ENCODE assay signal across 8 mouse cellular contexts in the genomic region with DNA sequence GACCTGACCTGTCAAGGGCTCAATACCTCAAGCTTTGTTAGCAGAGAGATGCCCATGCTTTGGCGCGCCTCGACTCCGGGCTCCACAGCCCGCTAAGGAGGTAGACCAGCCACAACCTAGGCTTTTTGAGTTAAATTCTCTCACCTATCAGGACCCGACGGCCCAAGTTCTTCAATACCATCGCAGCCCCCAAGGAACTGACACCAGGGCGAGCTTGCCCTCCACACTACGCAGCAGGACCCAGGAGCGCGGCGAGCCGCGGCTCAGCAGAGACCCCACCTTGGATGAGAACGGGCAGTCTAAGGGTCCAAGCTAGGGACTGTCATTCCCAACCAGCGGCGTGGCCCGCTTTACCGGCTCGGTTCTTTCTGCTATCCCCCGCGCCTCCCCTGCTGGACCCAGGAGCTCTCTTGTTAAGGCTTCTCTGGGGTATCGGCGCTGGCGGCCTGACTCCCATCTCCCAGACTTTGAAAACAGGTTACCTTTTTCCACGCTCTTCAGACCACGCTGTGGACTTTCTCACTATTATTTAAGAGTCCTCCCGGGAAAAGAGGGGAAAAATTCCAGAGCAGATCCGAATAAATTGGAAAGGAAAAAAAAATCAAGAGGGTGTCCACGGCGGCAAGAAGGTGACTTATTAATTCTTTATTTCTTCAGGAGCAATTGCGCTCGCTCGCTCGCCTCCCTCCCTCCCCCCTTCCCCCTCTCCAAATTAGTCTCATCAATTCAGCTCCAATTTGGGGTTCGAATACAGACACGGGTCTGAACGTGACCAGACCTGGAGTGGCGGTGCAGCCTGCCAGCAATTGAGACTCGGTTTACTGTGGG. TPM values are rescaled to one million over a fixed set of nuclear protein-coding genes. Genes with fewer than 3 reads are reported as not detected.
DNase-seq lines count a peak whose midpoint lies in the region; ATAC-seq and TF ChIP-seq lines count a peak whose summit lies in the region.

A gene (minus strand): TSS at position 650 of the 828 bp plus-strand sequence.

- peaks cover 0 to 4% of the 10 kb centered on the region in 2 experiments; a peak in 2 of 4 replicates for H3K4me1 ChIP-seq in ES-E14 (ENCODE audit: control insufficient read depth in 2 of 2, insufficient read depth in 2 of 2, low read length in 2 of 2, poor library complexity in 1 of 2)
- no peaks in the 10 kb centered on the region for H3K4me1 ChIP-seq in embryonic fibroblast, embryonic 13.5 days (ENCODE audit: control insufficient read depth, insufficient read depth, low read length)
- H3K4me1 ChIP-seq in liver, embryonic 13.5 days (replicated peaks), result peaks cover 43% of the 10 kb centered on the region
- H3K4me1 ChIP-seq in neural tube, embryonic 11.5 days (ENCODE audit: control insufficient read depth, insufficient read depth, low read length), result peaks cover 22% of the 10 kb centered on the region

- H3K27me3 ChIP-seq in liver, embryonic 13.5 days, result peaks cover 98% of the 10 kb centered on the region
- H3K27me3 ChIP-seq in neural tube, embryonic 11.5 days (ENCODE audit: control insufficient read depth, insufficient read depth, low read length), result peaks cover 58% of the 10 kb centered on the region

- H3K9ac ChIP-seq in ES-E14 (ENCODE audit: insufficient read depth, low read depth, low read length, poor library complexity, severe bottlenecking), result no peak within 1 kb of the TSS
- H3K9ac ChIP-seq in liver, embryonic 13.5 days, result peak within 1 kb of the TSS; percentile 68
- peak within 1 kb of the TSS; percentile 59 for H3K9ac ChIP-seq in neural tube, embryonic 11.5 days (ENCODE audit: low read length)

- H3K9me3 ChIP-seq in ES-E14 (ENCODE audit: control insufficient read depth, insufficient read depth, low read depth, low read length), result no peaks in the 10 kb centered on the region
- no peaks in the 10 kb centered on the region for H3K9me3 ChIP-seq in liver, embryonic 13.5 days (replicated peaks)
- no peaks in the 10 kb centered on the region for H3K9me3 ChIP-seq in neural tube, embryonic 11.5 days (ENCODE audit: control insufficient read depth, low read length)

- TF ChIP-seq CTCF in embryonic fibroblast, embryonic 13.5 days (IDR thresholded peaks at IDR 0.05; ENCODE audit: borderline replicate concordance, insufficient read depth, low read length), result no peak

- no peak for ATAC-seq in liver, embryonic 13.5 days (ENCODE audit: low read depth)
- ATAC-seq in neural tube, embryonic 11.5 days (ENCODE audit: insufficient read depth, low FRiP score, low TSS enrichment), result no peak

- in situ Hi-C loops in ES-E14 (cut with MboI; ENCODE audit: low sequenced_read_pairs in 2 of 2, unreplicated experiment in 2 of 2), result loop anchor here (25.0 kb wide), 2 partner anchors 630 to 1945 kb away; a partner anchor contains a TSS

- no peak within 1 kb of the TSS for H3K27ac ChIP-seq in ES-E14 (ENCODE audit: insufficient read depth, low read depth, low read length, poor library complexity, severe bottlenecking)
- no peak within 1 kb of the TSS for H3K27ac ChIP-seq in embryonic fibroblast, embryonic 13.5 days (ENCODE audit: insufficient read depth, low read length)
- H3K27ac ChIP-seq in liver, embryonic 13.5 days, result 0 out of 2 replicates have a peak within 1 kb of the TSS, but pooled peaks have one; percentile 29
- H3K27ac ChIP-seq in neural tube, embryonic 11.5 days (ENCODE audit: low read depth, low read length), result peak within 1 kb of the TSS; percentile 76; the same call in 1 of the 2 replicates

- no peaks in the 10 kb centered on the region for H3K36me3 ChIP-seq in ES-E14 (ENCODE audit: control insufficient read depth, insufficient read depth, low read length, poor library complexity, severe bottlenecking)
- H3K36me3 ChIP-seq in liver, embryonic 13.5 days, result no peaks in the 10 kb centered on the region
- no peaks in the 10 kb centered on the region for H3K36me3 ChIP-seq in neural tube, embryonic 11.5 days (ENCODE audit: control insufficient read depth, insufficient read depth, low read length)

- no peak for TF ChIP-seq POLR2A in embryonic fibroblast, embryonic 13.5 days (IDR thresholded peaks at IDR 0.05; ENCODE audit: low read depth, low read length)

- DNase-seq in A20 (ENCODE audit: low read depth, low spot score) (peak; percentile 35), ES-E14 (ENCODE audit: low read depth, low spot score) (no peak)
- DNase-seq in heart, postnatal 4 days, result peak; percentile 27
- DNase-seq in liver, embryonic 13.5 days, result no peak
- DNase-seq in neural tube, embryonic 11.5 days (ENCODE audit: low spot score), result peak; percentile 56
- DNase-seq in c-Kit-positive CD71-positive TER-119-positive erythroid progenitor cells, embryonic 14.5 days (ENCODE audit: low spot score), result no peak
- DNase-seq in urinary bladder, adult 2 months (ENCODE audit: low spot score), result no peak

- H3K4me3 ChIP-seq in ES-E14 (ENCODE audit: insufficient read depth in 1 of 2, low read depth in 1 of 2, low read length in 2 of 2, poor library complexity in 1 of 2, severe bottlenecking in 1 of 2), result peak within 1 kb of the TSS; percentile 25 to 39; a peak in 2 of 4 replicates
- H3K4me3 ChIP-seq in embryonic fibroblast, embryonic 13.5 days (ENCODE audit: insufficient read depth, low read length), result peak within 1 kb of the TSS; percentile 59
- H3K4me3 ChIP-seq in liver, embryonic 13.5 days (replicated peaks), result peak within 1 kb of the TSS; percentile 61
- H3K4me3 ChIP-seq in neural tube, embryonic 11.5 days (ENCODE audit: low read depth, low read length), result peak within 1 kb of the TSS; percentile 65

- H3K4me2 ChIP-seq in liver, embryonic 13.5 days, result peak within 1 kb of the TSS; percentile 79
- peak within 1 kb of the TSS; percentile 90 for H3K4me2 ChIP-seq in neural tube, embryonic 11.5 days (ENCODE audit: low read depth)

- under 1% methylated on average over 41 of the region's 41 CpGs for WGBS in liver, embryonic 13.5 days (ENCODE audit: insufficient replicate concordance)
- WGBS in neural tube, embryonic 11.5 days, result under 1% methylated on average over 41 of the region's 41 CpGs

TF ChIP-seq in ES-E14, 5 proteins besides CTCF, POLR2A, EP300 and RAD21:
- no peak for TF ChIP-seq HCFC1 (IDR thresholded peaks at IDR 0.05; ENCODE audit: borderline replicate concordance, insufficient read depth, low read length)
- no peak for TF ChIP-seq ZC3H11A (IDR thresholded peaks at IDR 0.05; ENCODE audit: borderline replicate concordance, low read depth, low read length)
- TF ChIP-seq CHD2 (IDR thresholded peaks at IDR 0.05; ENCODE audit: low read depth, low read length), result no peak
- TF ChIP-seq MAFK (IDR thresholded peaks at IDR 0.05; ENCODE audit: insufficient read depth, low read depth, low read length), result no peak
- no peak for TF ChIP-seq ZNF384 (IDR thresholded peaks at IDR 0.05; ENCODE audit: low read depth, low read length)
TF ChIP-seq in ES-E14: peak in this region for 0.

RNA-seq across cellular contexts. Expression of the gene that starts here (rescaled TPM):
- 0.16 and 0.40 TPM in 2 replicates for total RNA-seq in ES-E14 (2012; rRNA removed)
- 5.0 and 6.8 TPM in 2 replicates for polyA plus RNA-seq in embryonic fibroblast, embryonic 13.5 days (2011; ENCODE audit: insufficient read length, low read depth, missing spikeins)
- 10 to 100 TPM; 38.9 to 41.1 TPM for total RNA-seq in heart, postnatal 4 days (2021)
- polyA plus RNA-seq in liver, embryonic 13.5 days (2015; fragmentation: Nextera tagmentation; extraction: Ambion mirVana), result 9.1 and 13.2 TPM in 2 replicates
- 22.8 and 24.4 TPM in 2 replicates for polyA plus RNA-seq in neural tube, embryonic 11.5 days (2014; fragmentation: Nextera tagmentation; extraction: Ambion mirVana)
- 6.0 and 7.6 TPM in 2 replicates for polyA plus RNA-seq in urinary bladder, adult 2 months (2012; rRNA removed)

Comparison
In these comparisons a context has a peak if more than half of its experiments do, and no peak if none do; other contexts are left out.
1. RNA of the gene that starts here (total RNA-seq): 38.9 to 41.1 TPM in heart, postnatal 4 days; 0.16 to 0.40 TPM in ES-E14; every median in the first group is over 10 times any median in the second.
2. DNase-seq: peak in A20 (single experiment), heart, postnatal 4 days (single experiment) and neural tube, embryonic 11.5 days (single experiment); none in ES-E14 (single experiment), liver, embryonic 13.5 days (single experiment), c-Kit-positive CD71-positive TER-119-positive erythroid progenitor cells, embryonic 14.5 days (single experiment) and urinary bladder, adult 2 months (single experiment).
3. H3K27ac ChIP-seq: peak in liver, embryonic 13.5 days (single experiment) and neural tube, embryonic 11.5 days (single experiment); none in ES-E14 (single experiment) and embryonic fibroblast, embryonic 13.5 days (single experiment).
4. Peak in every context shown above with its lines, with median percentiles within 50 percentile points of each other: H3K4me3 ChIP-seq.